Mouse (Mus musculus) MEL (cell line): ENCODE measurements around the gene Rnasel. TPM values are rescaled to one million over a fixed set of nuclear protein-coding genes. Genes with fewer than 3 reads are reported as not detected.

Experiments used
- DNase-seq: peaks from one replicate; pipeline ENCODE4 v3.0.0; 2011; ENCODE audit warnings: low read depth, low spot score
- H3K27ac ChIP-seq: 2 replicates; pipeline ENCODE4 v1.5.1; 2012; ENCODE audit warnings: low read depth, mild to moderate bottlenecking, control low read depth, low read length, moderate library complexity; ENCODE audit not compliant: control insufficient read depth
- H3K27me3 ChIP-seq, 2 experiments: fragments of 150-350 bp in 1 of 2; sonication (generic) in 1 of 2; 2 replicates each; pipeline ENCODE4 v1.6.1; 2012; ENCODE audit warnings: low read length in 2 of 2, mild to moderate bottlenecking in 2 of 2, improper control_type of control experiment in 1 of 2, moderate library complexity in 1 of 2; ENCODE audit not compliant: insufficient read depth in 2 of 2, control insufficient read depth in 1 of 2
- H3K36me3 ChIP-seq, 2 experiments: 2 replicates each; pipeline ENCODE4 v1.6.1; 2012 to 2014; ENCODE audit warnings: low read length in 2 of 2, improper control_type of control experiment in 1 of 2, inconsistent platforms in 1 of 2, mild to moderate bottlenecking in 1 of 2; ENCODE audit not compliant: insufficient read depth in 2 of 2, control insufficient read depth in 1 of 2
- H3K4me1 ChIP-seq, 2 experiments: fragments of 150-350 bp in 1 of 2; sonication (generic) in 1 of 2; 2 replicates each; pipeline ENCODE4 v1.6.1; 2012; ENCODE audit warnings: low read length in 2 of 2, improper control_type of control experiment in 1 of 2, mild to moderate bottlenecking in 1 of 2; ENCODE audit not compliant: insufficient read depth in 2 of 2, control insufficient read depth in 1 of 2
- H3K4me3 ChIP-seq, 2 experiments: fragments of 150-350 bp in 1 of 2; sonication (generic) in 1 of 2; 2 replicates each; pipeline ENCODE4 v1.5.1; 2012; ENCODE audit warnings: low read depth in 2 of 2, low read length in 2 of 2, mild to moderate bottlenecking in 2 of 2, moderate library complexity in 2 of 2, control low read depth in 1 of 2, improper control_type of control experiment in 1 of 2; ENCODE audit not compliant: control insufficient read depth in 1 of 2, insufficient read depth in 1 of 2
- H3K79me2 ChIP-seq: 2 replicates; pipeline ENCODE4 v1.6.1; 2012; ENCODE audit warnings: mild to moderate bottlenecking, low read length, moderate library complexity; ENCODE audit not compliant: control insufficient read depth, poor library complexity, insufficient read depth
- H3K9ac ChIP-seq: 2 replicates; pipeline ENCODE4 v1.6.1; 2012; ENCODE audit warnings: low read depth, mild to moderate bottlenecking, control low read depth, low read length, moderate library complexity; ENCODE audit not compliant: control insufficient read depth, poor library complexity, severe bottlenecking
- H3K9me3 ChIP-seq: fragments of 150-350 bp; sonication (generic); replicated peaks from 2 replicates; pipeline ENCODE4 v1.6.1; 2012; ENCODE audit warnings: mild to moderate bottlenecking, low read length, improper control_type of control experiment, moderate library complexity; ENCODE audit not compliant: insufficient read depth
- CTCF ChIP-seq, 3 experiments: IDR thresholded peaks in 2 of 3; conservative IDR thresholded peaks in 1 of 3; 2 replicates each; pipeline ENCODE4 v1.5.1; 2011 to 2012; ENCODE audit warnings: low read length in 3 of 3, low read depth in 2 of 3, mild to moderate bottlenecking in 2 of 3, improper control_type of control experiment in 1 of 3, inconsistent platforms in 1 of 3, mixed read lengths in 1 of 3, moderate library complexity in 1 of 3; ENCODE audit not compliant: control insufficient read depth in 1 of 3, insufficient read depth in 1 of 3, poor library complexity in 1 of 3, severe bottlenecking in 1 of 3
- MAZ ChIP-seq: IDR thresholded peaks from 2 replicates; pipeline ENCODE4 v1.6.1; 2012; ENCODE audit warnings: low read depth, mild to moderate bottlenecking, inconsistent platforms, low read length, improper control_type of control experiment
- POLR2A ChIP-seq, 2 experiments: IDR thresholded peaks; 2 replicates each; pipeline ENCODE4 v1.6.1; 2011 to 2012; ENCODE audit warnings: low read length in 2 of 2, mild to moderate bottlenecking in 2 of 2, control low read depth in 1 of 2, improper control_type of control experiment in 1 of 2, low read depth in 1 of 2, moderate library complexity in 1 of 2; ENCODE audit not compliant: control insufficient read depth in 1 of 2, insufficient read depth in 1 of 2, poor library complexity in 1 of 2
- RAD21 ChIP-seq: IDR thresholded peaks from 2 replicates; pipeline ENCODE4 v1.6.1; 2011; ENCODE audit warnings: mild to moderate bottlenecking, low read depth, low read length, improper control_type of control experiment
- SMC3 ChIP-seq: IDR thresholded peaks from 2 replicates; pipeline ENCODE4 v1.6.1; 2011; ENCODE audit warnings: low read depth, low read length, improper control_type of control experiment
- polyA plus RNA-seq, 2 experiments: library from polyadenylated mRNA; stranded (reverse) in 1 of 2; unstranded in 1 of 2; fragments of >175 nt in 1 of 2; fragments of >200 nt in 1 of 2; gene quantifications; 2 replicates each; pipeline versions ENCODE4 v1.2.1 to v1.2.4; 2012; ENCODE audit warnings: low replicate concordance in 2 of 2, low read depth in 1 of 2; ENCODE audit not compliant: insufficient read length in 2 of 2, insufficient read depth in 1 of 2, missing spikeins in 1 of 2
- total RNA-seq: library from RNA; depleted of rRNA; stranded (reverse); fragments of 300-350 nt; gene quantifications from 2 replicates; pipeline ENCODE4 v1.2.3, GENCODE M21; 2012; rRNA removed

The Rnasel gene
- total and polyA plus RNA-seq, 3 experiments = 5.2 to 8.1 TPM; not detected in 1

GRCm38 (mm10) chr1:153807390-153807993 is 58.3 kb downstream of the Rnasel start:
- Histone ChIP-seq H3K4me3 (no peak overlapping the region), H3K27me3 (peaks cover 0 to 4% of the 10 kb centered on the region in 2 experiments; a peak in 3 of 4 replicates), H3K4me1 (no peaks in the 10 kb centered on the region), H3K9me3 (no peaks in the 10 kb centered on the region)
- peak; percentile 55 for DNase-seq
- TF ChIP-seq RAD21 (peak; percentile 69), CTCF (IDR thresholded peaks at IDR 0.05 in 2 of 3, conservative IDR thresholded peaks at IDR 0.05 in 1 of 3; ENCODE audit: control insufficient read depth in 1 of 3, insufficient read depth in 1 of 3, low read depth in 2 of 3, low read length in 3 of 3, poor library complexity in 1 of 3, severe bottlenecking in 1 of 3) (peak; percentile 54 to 71 (median 62)), SMC3 (peak; percentile 65), MAZ (no peak), POLR2A (IDR thresholded peaks at IDR 0.05; ENCODE audit: control insufficient read depth in 1 of 2, insufficient read depth in 1 of 2, low read depth in 1 of 2, low read length in 2 of 2, poor library complexity in 1 of 2) (no peak)
- TF ChIP-seq, all 39 proteins: peak for 3
- H3K79me2 ChIP-seq = no peaks in the 10 kb centered on the region
- H3K27ac ChIP-seq = no peak overlapping the region
- no peaks in the 10 kb centered on the region for H3K36me3 ChIP-seq
- H3K9ac ChIP-seq = no peak overlapping the region

Other genes starting within 250 kb of the Rnasel start
- not detected in 2 replicates for gene Npl, start 199.4 kb upstream of the Rnasel start, total RNA-seq
- gene Npl, start 199.4 kb upstream of the Rnasel start, polyA plus RNA-seq = under 1 TPM in 1 of 2 experiments, not detected in 1; 0.08 TPM
- gene Rgs8, start 96.4 kb upstream of the Rnasel start, total RNA-seq = not detected in 2 replicates
- gene Rgs8, start 96.4 kb upstream of the Rnasel start, polyA plus RNA-seq = not detected
- gene Rgs16, start 9.1 kb upstream of the Rnasel start, total RNA-seq = not detected in 2 replicates
- not detected for gene Rgs16, start 9.1 kb upstream of the Rnasel start, polyA plus RNA-seq
- gene Rgsl1, start 94.7 kb downstream of the Rnasel start, total RNA-seq = not detected in 2 replicates
- gene Rgsl1, start 94.7 kb downstream of the Rnasel start, polyA plus RNA-seq = not detected
- gene Teddm1b, start 124.9 kb downstream of the Rnasel start, total RNA-seq = 0.10 TPM in 1 of 2 replicates, not detected in the other
- gene Teddm1b, start 124.9 kb downstream of the Rnasel start, polyA plus RNA-seq = under 1 TPM in 1 of 2 experiments, not detected in 1; 0.50 TPM
- not detected in 2 replicates for gene Teddm1a, start 142.3 kb downstream of the Rnasel start, total RNA-seq
- not detected for gene Teddm1a, start 142.3 kb downstream of the Rnasel start, polyA plus RNA-seq
- 46.1 and 47.2 TPM in 2 replicates for gene Glul, start 150.5 kb downstream of the Rnasel start, total RNA-seq
- 10 to 100 TPM in 1 of 2 experiments, not detected in 1; 81.1 TPM for gene Glul, start 150.5 kb downstream of the Rnasel start, polyA plus RNA-seq
- gene Teddm2, start 150.8 kb downstream of the Rnasel start, total RNA-seq = 0.07 and 0.08 TPM in 2 replicates
- gene Teddm2, start 150.8 kb downstream of the Rnasel start, polyA plus RNA-seq = under 1 TPM in 1 of 2 experiments, not detected in 1; 0.22 TPM